Mouse (Mus musculus) lung, embryonic 15.5 days (tissue): ENCODE results near the gene Epha2. TPM values are rescaled to one million over a fixed set of nuclear protein-coding genes. Genes with fewer than 3 reads are reported as not detected.

Source experiments
- ATAC-seq: fragments of 200-750 bp; cut with Nextera tagmentation; 2 replicates; pipeline ENCODE4 v1.8.0; 2017; ENCODE audit warnings: moderate number of reproducible peaks, borderline replicate concordance; ENCODE audit not compliant: low FRiP score, low TSS enrichment; ENCODE audit errors: extremely low read depth
- H3K27ac ChIP-seq: fragments of 300-500 bp; sonication (generic); 2 replicates; pipeline ENCODE4 v1.5.1; 2015; ENCODE audit warnings: moderate library complexity, mild to moderate bottlenecking, inconsistent platforms
- H3K27me3 ChIP-seq: fragments of 300-500 bp; sonication (generic); 2 replicates; pipeline ENCODE4 v1.6.1; 2015; ENCODE audit warnings: inconsistent platforms
- H3K36me3 ChIP-seq: fragments of 300-500 bp; sonication (generic); 2 replicates; pipeline ENCODE4 v1.6.1; 2015; ENCODE audit warnings: inconsistent platforms
- H3K4me1 ChIP-seq: fragments of 300-500 bp; sonication (generic); 2 replicates; pipeline ENCODE4 v1.6.1; 2015; ENCODE audit warnings: inconsistent platforms
- H3K4me2 ChIP-seq: fragments of 300-500 bp; sonication (generic); 2 replicates; pipeline ENCODE4 v1.6.1; 2015; ENCODE audit warnings: inconsistent platforms, mild to moderate bottlenecking, moderate library complexity
- H3K4me3 ChIP-seq: fragments of 300-500 bp; sonication (generic); 2 replicates; pipeline ENCODE4 v1.5.1; 2015; ENCODE audit warnings: mild to moderate bottlenecking, inconsistent platforms
- H3K9ac ChIP-seq: fragments of 300-500 bp; sonication (generic); 2 replicates; pipeline ENCODE4 v1.6.1; 2015; ENCODE audit warnings: inconsistent platforms
- H3K9me3 ChIP-seq: fragments of 300-500 bp; sonication (generic); 2 replicates; pipeline ENCODE4 v1.6.1; 2016; ENCODE audit warnings: inconsistent platforms
- WGBS: fragments of 180-500 bp; shearing (Covaris S2); methylation state at CpG from one replicate; pipeline ENCODE4 v1.1.7; 2015; 5-methylcytosine and 5-hydroxymethylcytosine counted together
- microRNA-seq: library from miRNA; unstranded; fragments of <30 nt; microRNA quantifications from one replicate; pipeline ENCODE4, GENCODE M21; 2016
- polyA plus RNA-seq: library from polyadenylated mRNA; unstranded; fragments of >200 nt; fragmentation: Nextera tagmentation; extraction: Ambion mirVana; gene quantifications from 2 replicates; pipeline ENCODE4 v1.2.1, GENCODE M21; 2015

Gene Epha2
- polyA plus RNA-seq, 1 experiment from 2014 or later = 11.0 TPM

GRCm38 (mm10) chr4:141357811-141358210, 56.8 kb downstream of the Epha2 start:
- H3K4me3 ChIP-seq = no peak overlapping the region
- peaks cover 26% of the 10 kb centered on the region for H3K4me1 ChIP-seq
- H3K27ac ChIP-seq = no peak overlapping the region
- no peaks in the 10 kb centered on the region for H3K36me3 ChIP-seq
- H3K27me3 ChIP-seq = no peaks in the 10 kb centered on the region
- ATAC-seq = no peak
- H3K9me3 ChIP-seq = no peaks in the 10 kb centered on the region
- H3K4me2 ChIP-seq = no peak overlapping the region
- H3K9ac ChIP-seq = no peak overlapping the region

DNA sequence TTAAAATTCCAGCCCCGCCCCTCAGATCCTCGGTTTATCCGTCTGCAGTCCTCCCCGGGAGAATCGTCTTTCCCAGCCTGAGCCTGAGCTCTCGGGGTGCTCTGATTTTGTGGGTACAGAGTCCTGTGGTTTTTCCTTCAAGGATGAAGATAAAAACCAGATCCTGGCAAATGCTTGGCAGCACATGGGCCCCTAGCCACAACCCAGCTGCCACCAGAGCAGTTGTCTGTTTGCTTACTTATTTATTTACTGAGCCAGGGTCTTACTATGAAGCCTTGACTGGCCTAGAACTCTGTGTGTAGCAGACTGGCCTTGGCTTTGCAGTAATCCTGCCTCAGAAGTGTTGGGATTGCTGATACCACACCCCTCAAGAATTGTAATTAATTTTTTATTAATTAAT, 58.2 kb downstream of the Epha2 start:
- no peak for ATAC-seq
- H3K4me2 ChIP-seq = no peak overlapping the region
- H3K27ac ChIP-seq = 0 out of 2 replicates have a peak overlapping the region, but pooled peaks have one; percentile 29
- 82% methylated on average over 6 of the region's 6 CpGs for WGBS
- H3K27me3 ChIP-seq = peaks cover 2% of the 10 kb centered on the region; the same call in 1 of the 2 replicates
- no peaks in the 10 kb centered on the region for H3K9me3 ChIP-seq
- no peak overlapping the region for H3K9ac ChIP-seq
- no peaks in the 10 kb centered on the region for H3K36me3 ChIP-seq
- no peak overlapping the region for H3K4me3 ChIP-seq
- H3K4me1 ChIP-seq = peaks cover 22% of the 10 kb centered on the region

GRCm38 (mm10) chr4:141360846-141361245, 59.8 kb downstream of the Epha2 start:
- Histone ChIP-seq H3K36me3 (no peaks in the 10 kb centered on the region), H3K4me1 (peaks cover 21% of the 10 kb centered on the region; the same call in 1 of the 2 replicates), H3K9ac (no peak overlapping the region), H3K27ac (no peak overlapping the region), H3K9me3 (no peaks in the 10 kb centered on the region), H3K27me3 (peaks cover 19% of the 10 kb centered on the region), H3K4me2 (no peak overlapping the region), H3K4me3 (no peak overlapping the region)
- 40% methylated on average over 7 of the region's 7 CpGs for WGBS
- no peak for ATAC-seq

GRCm38 (mm10) chr4:141362937-141363548, 62.0 kb downstream of the Epha2 start:
- H3K4me2 ChIP-seq = no peak overlapping the region
- peaks cover 40% of the 10 kb centered on the region for H3K27me3 ChIP-seq
- no peak overlapping the region for H3K9ac ChIP-seq
- H3K27ac ChIP-seq = peak overlapping the region; percentile 15; the same call in 1 of the 2 replicates
- no peak overlapping the region for H3K4me3 ChIP-seq
- H3K4me1 ChIP-seq = peaks cover 26% of the 10 kb centered on the region; the same call in 1 of the 2 replicates
- WGBS = 26% methylated on average over 11 of the region's 11 CpGs
- H3K36me3 ChIP-seq = no peaks in the 10 kb centered on the region
- H3K9me3 ChIP-seq = no peaks in the 10 kb centered on the region
- no peak; the same call in 1 of the 2 replicates for ATAC-seq

GRCm38 (mm10) chr4:141365126-141365525, 64.1 kb downstream of the Epha2 start:
- Histone ChIP-seq H3K27me3 (peaks cover 50% of the 10 kb centered on the region), H3K9me3 (no peaks in the 10 kb centered on the region), H3K9ac (no peak overlapping the region), H3K36me3 (no peaks in the 10 kb centered on the region), H3K4me3 (no peak overlapping the region), H3K4me2 (no peak overlapping the region), H3K27ac (no peak overlapping the region), H3K4me1 (peaks cover 23% of the 10 kb centered on the region)
- no peak for ATAC-seq
- WGBS = 60% methylated on average over 8 of the region's 8 CpGs

DNA sequence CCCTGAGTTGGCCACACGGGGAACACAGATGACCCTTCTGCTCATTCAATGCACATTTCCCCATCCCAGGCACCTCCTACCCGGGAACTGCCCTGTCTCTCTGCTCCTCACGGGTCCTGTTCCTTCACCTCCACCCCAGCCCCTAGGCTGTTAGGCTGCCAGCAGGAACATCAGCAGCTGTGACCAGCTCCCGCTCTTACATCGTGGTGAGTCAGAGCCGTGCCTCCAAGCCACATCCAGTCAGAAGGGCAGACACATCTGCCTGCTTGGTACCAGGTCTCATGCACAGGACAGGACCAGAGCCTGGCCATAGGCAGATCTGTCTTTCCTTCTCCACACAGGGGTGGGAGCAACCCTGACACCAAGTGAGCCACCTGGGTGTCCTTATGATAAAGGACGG, 64.8 kb downstream of the Epha2 start:
- Histone ChIP-seq H3K27ac (no peak overlapping the region), H3K4me1 (peaks cover 23% of the 10 kb centered on the region), H3K9ac (no peak overlapping the region), H3K36me3 (no peaks in the 10 kb centered on the region), H3K27me3 (peaks cover 50% of the 10 kb centered on the region), H3K9me3 (no peaks in the 10 kb centered on the region), H3K4me3 (no peak overlapping the region), H3K4me2 (no peak overlapping the region)
- WGBS = 46% methylated on average over 7 of the region's 7 CpGs
- ATAC-seq = no peak

- peak within 1 kb of the TSS; percentile 97 for H3K4me2 ChIP-seq
- H3K36me3 ChIP-seq = no peaks in the 10 kb centered on the region
- peak within 1 kb of the TSS; percentile 54 for H3K9ac ChIP-seq
- peaks cover 53% of the 10 kb centered on the region for H3K27me3 ChIP-seq
- H3K27ac ChIP-seq = no peak within 1 kb of the TSS
- no peaks in the 10 kb centered on the region for H3K9me3 ChIP-seq
- 1% methylated on average over 60 of the region's 71 CpGs for WGBS
- peaks cover 14% of the 10 kb centered on the region; the same call in 1 of the 2 replicates for H3K4me1 ChIP-seq
- ATAC-seq = peak; percentile 59
- peak within 1 kb of the TSS; percentile 55 for H3K4me3 ChIP-seq
Measured at GRCm38 (mm10) chr4:141367997-141368791, 67.2 kb downstream of the Epha2 start, which contains the start of gene Fam131c. Gene Fam131c, plus strand, starts transcription at chr4:141368220.

GRCm38 (mm10) chr4:141372426-141372825, 71.4 kb downstream of the Epha2 start:
- Histone ChIP-seq H3K27ac (no peak overlapping the region), H3K27me3 (peaks cover 19% of the 10 kb centered on the region), H3K4me2 (no peak overlapping the region), H3K36me3 (no peaks in the 10 kb centered on the region), H3K9ac (no peak overlapping the region), H3K9me3 (no peaks in the 10 kb centered on the region), H3K4me3 (no peak overlapping the region), H3K4me1 (peaks cover 10% of the 10 kb centered on the region; the same call in 1 of the 2 replicates)
- WGBS = 88% methylated on average over 5 of the region's 5 CpGs
- ATAC-seq = no peak

Small RNA genes lying within 50 kb of the gene (microRNA-seq; reads per million reads assigned to microRNA genes)
- gene Gm25690 = not detected

Other genes with a start within 250 kb of the Epha2 start
- gene Crocc, start 240.7 kb upstream of the Epha2 start, polyA plus RNA-seq = 6.7 and 7.6 TPM in 2 replicates
- gene Necap2, start 222.9 kb upstream of the Epha2 start, polyA plus RNA-seq = 102 and 110 TPM in 2 replicates
- gene Spata21, start 212.9 kb upstream of the Epha2 start, polyA plus RNA-seq = 0.16 and 0.62 TPM in 2 replicates
- gene Szrd1, start 161.5 kb upstream of the Epha2 start, polyA plus RNA-seq = 43.2 and 48.7 TPM in 2 replicates
- gene Fbxo42, start 153.3 kb upstream of the Epha2 start, polyA plus RNA-seq = 19.1 and 22.5 TPM in 2 replicates
- gene Rsg1, start 87.3 kb upstream of the Epha2 start, polyA plus RNA-seq = 5.9 and 6.0 TPM in 2 replicates
- 19.2 and 20.5 TPM in 2 replicates for gene Arhgef19, start 61.7 kb upstream of the Epha2 start, polyA plus RNA-seq
- gene Fam131c, start 67.0 kb downstream of the Epha2 start, polyA plus RNA-seq = 3.1 and 3.6 TPM in 2 replicates
- 0.19 and 0.54 TPM in 2 replicates for gene Clcnka, start 97.5 kb downstream of the Epha2 start, polyA plus RNA-seq
- gene Clcnkb, start 114.8 kb downstream of the Epha2 start, polyA plus RNA-seq = 0.16 TPM in 1 of 2 replicates, not detected in the other
- 3.2 and 4.8 TPM in 2 replicates for gene Hspb7, start 119.5 kb downstream of the Epha2 start, polyA plus RNA-seq
- gene Srarp, start 134.9 kb downstream of the Epha2 start, polyA plus RNA-seq = not detected in 2 replicates
- 33.1 and 36.4 TPM in 2 replicates for gene Zbtb17, start 143.4 kb downstream of the Epha2 start, polyA plus RNA-seq
- gene Spen, start 237.4 kb downstream of the Epha2 start, polyA plus RNA-seq = 9.1 and 10.3 TPM in 2 replicates